In genomic region chr13:45345471-45346159, GRCm38 (mm10) we compare ENCODE assay signal across 8 mouse cellular contexts. TPM values are rescaled to one million over a fixed set of nuclear protein-coding genes. Genes with fewer than 3 reads are reported as not detected.
A peak's percentile ranks its signal among the peaks of the same experiment; 100 is the strongest.
DNase-seq lines count a peak whose midpoint lies in the region; ATAC-seq and TF ChIP-seq lines count a peak whose summit lies in the region.

No protein-coding gene starts in this region.

- no peak for TF ChIP-seq CTCF in stomach, postnatal 0 days (IDR thresholded peaks at IDR 0.05; ENCODE audit: low read depth)

- no peaks in the 10 kb centered on the region; the same call in 1 of the 2 replicates for H3K9me3 ChIP-seq in forebrain, embryonic 13.5 days (replicated peaks)
- H3K9me3 ChIP-seq in forebrain, embryonic 15.5 days = no peaks in the 10 kb centered on the region
- H3K9me3 ChIP-seq in kidney, embryonic 16.5 days (ENCODE audit: low read length) = no peaks in the 10 kb centered on the region
- no peaks in the 10 kb centered on the region for H3K9me3 ChIP-seq in stomach, postnatal 0 days (ENCODE audit: control insufficient read depth, low read length)

- ATAC-seq in forebrain, embryonic 13.5 days = no peak
- ATAC-seq in forebrain, embryonic 15.5 days (replicated peaks) = no peak
- ATAC-seq in kidney, embryonic 16.5 days (ENCODE audit: low FRiP score, low TSS enrichment) = peak; percentile 51; the same call in 1 of the 2 replicates
- ATAC-seq in stomach, postnatal 0 days (ENCODE audit: low FRiP score, low TSS enrichment) = no peak

- no peak overlapping the region for H3K27ac ChIP-seq in forebrain, embryonic 13.5 days
- H3K27ac ChIP-seq in forebrain, embryonic 15.5 days (replicated peaks) = no peak overlapping the region
- no peak overlapping the region for H3K27ac ChIP-seq in kidney, embryonic 16.5 days (ENCODE audit: low read length)
- no peak overlapping the region; the same call in 1 of the 2 replicates for H3K27ac ChIP-seq in stomach, postnatal 0 days (replicated peaks)

- H3K36me3 ChIP-seq in forebrain, embryonic 13.5 days (ENCODE audit: poor library complexity, severe bottlenecking) = no peaks in the 10 kb centered on the region
- H3K36me3 ChIP-seq in forebrain, embryonic 15.5 days = no peaks in the 10 kb centered on the region
- H3K36me3 ChIP-seq in kidney, embryonic 16.5 days (ENCODE audit: insufficient read depth, low read length) = no peaks in the 10 kb centered on the region
- no peaks in the 10 kb centered on the region for H3K36me3 ChIP-seq in stomach, postnatal 0 days (ENCODE audit: control insufficient read depth, insufficient read depth, low read length)

- peak; percentile 29 for DNase-seq in testis, postnatal 14 days (ENCODE audit: low spot score)
- DNase-seq in testis, postnatal 10 days (ENCODE audit: low spot score) = no peak
- DNase-seq in stomach, postnatal 0 days (ENCODE audit: low spot score) = no peak
- DNase-seq in natural killer cell, adult 2 months (ENCODE audit: low spot score in 2 of 2) = no peak
- no peak for DNase-seq in layer of hippocampus, adult 11-12 months (ENCODE audit: low spot score)

- H3K9ac ChIP-seq in forebrain, embryonic 13.5 days = no peak overlapping the region
- H3K9ac ChIP-seq in forebrain, embryonic 15.5 days (replicated peaks) = no peak overlapping the region
- H3K9ac ChIP-seq in kidney, embryonic 16.5 days (replicated peaks; ENCODE audit: low read length) = no peak overlapping the region
- H3K9ac ChIP-seq in stomach, postnatal 0 days (ENCODE audit: low read length) = no peak overlapping the region

- H3K27me3 ChIP-seq in forebrain, embryonic 13.5 days = no peaks in the 10 kb centered on the region
- no peaks in the 10 kb centered on the region for H3K27me3 ChIP-seq in forebrain, embryonic 15.5 days
- H3K27me3 ChIP-seq in kidney, embryonic 16.5 days (ENCODE audit: insufficient read depth, low read length) = no peaks in the 10 kb centered on the region
- no peaks in the 10 kb centered on the region for H3K27me3 ChIP-seq in stomach, postnatal 0 days (ENCODE audit: control insufficient read depth, insufficient read depth, low read length)

- peak overlapping the region; percentile 20 for H3K4me2 ChIP-seq in forebrain, embryonic 13.5 days
- no peak overlapping the region for H3K4me2 ChIP-seq in forebrain, embryonic 15.5 days (replicated peaks)
- peak overlapping the region; percentile 33 for H3K4me2 ChIP-seq in kidney, embryonic 16.5 days (replicated peaks; ENCODE audit: low read depth, low read length)
- peak overlapping the region; percentile 1; the same call in 1 of the 2 replicates for H3K4me2 ChIP-seq in stomach, postnatal 0 days (replicated peaks; ENCODE audit: low read depth)

- H3K4me3 ChIP-seq in forebrain, embryonic 13.5 days = no peak overlapping the region
- H3K4me3 ChIP-seq in forebrain, embryonic 15.5 days = no peak overlapping the region
- peak overlapping the region; percentile 14; the same call in 1 of the 2 replicates for H3K4me3 ChIP-seq in kidney, embryonic 16.5 days (ENCODE audit: low read length)
- H3K4me3 ChIP-seq in stomach, postnatal 0 days (ENCODE audit: low read depth, low read length) = no peak overlapping the region

- TF ChIP-seq EP300 in stomach, postnatal 0 days (optimal IDR thresholded peaks at IDR 0.05) = no peak

- H3K4me1 ChIP-seq in forebrain, embryonic 13.5 days = peaks cover 7% of the 10 kb centered on the region
- H3K4me1 ChIP-seq in forebrain, embryonic 15.5 days = peaks cover 7% of the 10 kb centered on the region
- H3K4me1 ChIP-seq in kidney, embryonic 16.5 days (ENCODE audit: insufficient read depth, low read length) = no peaks in the 10 kb centered on the region; the same call in 1 of the 2 replicates
- no peaks in the 10 kb centered on the region for H3K4me1 ChIP-seq in stomach, postnatal 0 days (replicated peaks; ENCODE audit: control insufficient read depth, insufficient read depth)

- WGBS in forebrain, embryonic 13.5 days = 20% methylated on average over 14 of the region's 14 CpGs
- WGBS in forebrain, embryonic 15.5 days = 20% methylated on average over 14 of the region's 14 CpGs
- WGBS in kidney, embryonic 16.5 days = 17% methylated on average over 14 of the region's 14 CpGs
- WGBS in stomach, postnatal 0 days = 18% methylated on average over 14 of the region's 14 CpGs

RNA-seq across cellular contexts. Expression of gene Mylip, which starts 43.9 kb away (rescaled TPM):
- 2.3 and 3.8 TPM in 2 replicates for polyA plus RNA-seq in forebrain, embryonic 13.5 days (2015; fragmentation: Nextera tagmentation; extraction: Ambion mirVana)
- polyA plus RNA-seq in forebrain, embryonic 15.5 days (2015; fragmentation: Nextera tagmentation; extraction: Ambion mirVana) = 4.0 and 5.2 TPM in 2 replicates
- 16.0 and 16.2 TPM in 2 replicates for polyA plus RNA-seq in kidney, embryonic 16.5 days (2015; fragmentation: Nextera tagmentation; extraction: Ambion mirVana)
- 5.1 and 7.5 TPM in 2 replicates for polyA plus RNA-seq in stomach, postnatal 0 days (2015; fragmentation: Nextera tagmentation; extraction: Ambion mirVana)
